Mouse (Mus musculus): ENCODE results near the gene Dpy19l1.
A peak's percentile ranks its signal among the peaks of the same experiment; 100 is the strongest.

The Dpy19l1 gene

GRCm38 (mm10) chr9:24503067-24503857 lies at the start of gene Dpy19l1:
TSS of gene Dpy19l1 (minus strand) at chr9:24503140.
- peak; percentile 76 to 90 for DNase-seq (ENCODE audit: low spot score in 2 of 2)

GRCm38 (mm10) chr9:24538159-24538558 lies 35.2 kb upstream of the Dpy19l1 start:
- no peak for DNase-seq (ENCODE audit: low spot score in 2 of 2)

- peak; percentile 50 to 65 for DNase-seq (ENCODE audit: low spot score in 2 of 2)
Measured at GRCm38 (mm10) chr9:24516575-24517139, 13.7 kb upstream of the Dpy19l1 start.

- no peak for DNase-seq (ENCODE audit: low spot score in 2 of 2)
Measured at GRCm38 (mm10) chr9:24514078-24514469, 11.1 kb upstream of the Dpy19l1 start.

GRCm38 (mm10) chr9:24513290-24514077 lies 10.5 kb upstream of the Dpy19l1 start:
- no peak for DNase-seq (ENCODE audit: low spot score in 2 of 2)

- no peak for DNase-seq (ENCODE audit: low spot score in 2 of 2)
Measured at GRCm38 (mm10) chr9:24512121-24512539, 9.2 kb upstream of the Dpy19l1 start.

GRCm38 (mm10) chr9:24511371-24512120 lies 8.6 kb upstream of the Dpy19l1 start:
- no peak for DNase-seq (ENCODE audit: low spot score in 2 of 2)

GRCm38 (mm10) chr9:24508880-24509279 lies 5.9 kb upstream of the Dpy19l1 start:
- no peak for DNase-seq (ENCODE audit: low spot score in 2 of 2)

GRCm38 (mm10) chr9:24506510-24506909 lies 3.6 kb upstream of the Dpy19l1 start:
- no peak for DNase-seq (ENCODE audit: low spot score in 2 of 2)

- no peak for DNase-seq (ENCODE audit: low spot score in 2 of 2)
Measured at GRCm38 (mm10) chr9:24505017-24505763, 2.2 kb upstream of the Dpy19l1 start.

GRCm38 (mm10) chr9:24504381-24504780 lies 1.4 kb upstream of the Dpy19l1 start:
- DNase-seq (ENCODE audit: low spot score in 2 of 2): no peak

GRCm38 (mm10) chr9:24503858-24504219 lies 899 bp upstream of the Dpy19l1 start:
- DNase-seq (ENCODE audit: low spot score in 2 of 2): no peak

- peak; percentile 20 to 48 for DNase-seq (ENCODE audit: low spot score in 2 of 2)
Measured at GRCm38 (mm10) chr9:24502571-24503004, 352 bp downstream of the Dpy19l1 start.

- DNase-seq (ENCODE audit: low spot score in 2 of 2): no peak
Measured at GRCm38 (mm10) chr9:24501618-24502017, 1.3 kb downstream of the Dpy19l1 start.

GRCm38 (mm10) chr9:24496226-24496625 lies 6.7 kb downstream of the Dpy19l1 start:
- DNase-seq (ENCODE audit: low spot score in 2 of 2): no peak

- no peak for DNase-seq (ENCODE audit: low spot score in 2 of 2)
Measured at GRCm38 (mm10) chr9:24490516-24490915, 12.4 kb downstream of the Dpy19l1 start.

GRCm38 (mm10) chr9:24488425-24489104 lies 14.4 kb downstream of the Dpy19l1 start:
- no peak for DNase-seq (ENCODE audit: low spot score in 2 of 2)

GRCm38 (mm10) chr9:24482375-24482774 lies 20.6 kb downstream of the Dpy19l1 start:
- no peak for DNase-seq (ENCODE audit: low spot score in 2 of 2)

GRCm38 (mm10) chr9:24477251-24477650 lies 25.7 kb downstream of the Dpy19l1 start:
- DNase-seq (ENCODE audit: low spot score in 2 of 2): no peak

- no peak for DNase-seq (ENCODE audit: low spot score in 2 of 2)
Measured at GRCm38 (mm10) chr9:24473824-24474223, 29.1 kb downstream of the Dpy19l1 start.

Measured in frontal cortex, postnatal 10 days (tissue).